Mouse (Mus musculus) limb, embryonic 11.5 days (tissue): ENCODE measurements at regions not wholly inside any gene's neighbourhood (a gene's known extent, or its start where the extent isn't known, plus 50 kb on each side); places are given as distances from the start of the nearest gene placed in this dataset.

Source experiments
- ATAC-seq: fragments of 200-750 bp; cut with Nextera tagmentation; 2 replicates; pipeline ENCODE4 v1.8.0; 2017; ENCODE audit warnings: low read depth; ENCODE audit not compliant: insufficient number of reproducible peaks, low FRiP score, low TSS enrichment
- DNase-seq: peaks from one replicate; pipeline ENCODE4 v3.0.0-alpha.2; 2015; ENCODE audit warnings: low spot score
- H3K27ac ChIP-seq: fragments of 300-500 bp; sonication (generic); replicated peaks from 2 replicates; pipeline ENCODE4 v1.5.1; 2014; ENCODE audit warnings: low read depth, mild to moderate bottlenecking, low read length
- H3K27me3 ChIP-seq: fragments of 300-500 bp; sonication (generic); 2 replicates; pipeline ENCODE4 v1.6.1; 2014; ENCODE audit warnings: mild to moderate bottlenecking, low read length, mixed read lengths; ENCODE audit not compliant: control insufficient read depth, insufficient read depth
- H3K36me3 ChIP-seq: fragments of 300-500 bp; sonication (generic); 2 replicates; pipeline ENCODE4 v1.6.1; 2014; ENCODE audit warnings: mild to moderate bottlenecking, low read length, moderate library complexity, mixed read lengths; ENCODE audit not compliant: control insufficient read depth, insufficient read depth
- H3K4me1 ChIP-seq: fragments of 300-500 bp; sonication (generic); 2 replicates; pipeline ENCODE4 v1.6.1; 2014; ENCODE audit warnings: low read length, mixed read lengths; ENCODE audit not compliant: control insufficient read depth, insufficient read depth
- H3K4me2 ChIP-seq: fragments of 300-500 bp; sonication (generic); 2 replicates; pipeline ENCODE4 v1.6.1; 2014; ENCODE audit warnings: low read depth, mild to moderate bottlenecking, moderate library complexity; ENCODE audit not compliant: severe bottlenecking
- H3K4me3 ChIP-seq: fragments of 300-500 bp; sonication (generic); 2 replicates; pipeline ENCODE4 v1.5.1; 2014; ENCODE audit warnings: low read depth, low read length
- H3K9ac ChIP-seq: fragments of 300-500 bp; sonication (generic); 2 replicates; pipeline ENCODE4 v1.6.1; 2014; ENCODE audit warnings: mild to moderate bottlenecking, low read length
- H3K9me3 ChIP-seq: fragments of 300-500 bp; sonication (generic); 2 replicates; pipeline ENCODE4 v1.6.1; 2016; ENCODE audit warnings: low read length; ENCODE audit not compliant: control insufficient read depth
- WGBS: fragments of 180-500 bp; shearing (Covaris S2); extraction: QIAGEN DNeasy Blood & Tissue Kit; methylation state at CpG from one replicate; pipeline ENCODE4 v1.1.7; 2014; 5-methylcytosine and 5-hydroxymethylcytosine counted together

GRCm38 (mm10) chr9:115384345-115384744 lies 74.1 kb upstream of the Stt3b start:
- Histone ChIP-seq H3K9ac (no peak overlapping the region), H3K4me1 (no peaks in the 10 kb centered on the region), H3K9me3 (no peaks in the 10 kb centered on the region), H3K4me2 (no peak overlapping the region), H3K27ac (no peak overlapping the region), H3K27me3 (no peaks in the 10 kb centered on the region), H3K4me3 (no peak overlapping the region), H3K36me3 (no peaks in the 10 kb centered on the region)
- WGBS: 96% methylated on average over 1 of the region's 1 CpGs
- ATAC-seq (no peak), DNase-seq (no peak)

GRCm38 (mm10) chr9:115387471-115388360 lies 77.5 kb upstream of the Stt3b start:
- no peaks in the 10 kb centered on the region for H3K9me3 ChIP-seq
- no peak overlapping the region for H3K9ac ChIP-seq
- 87% methylated on average over 26 of the region's 26 CpGs for WGBS
- no peaks in the 10 kb centered on the region for H3K27me3 ChIP-seq
- DNase-seq (no peak), ATAC-seq (no peak)
- H3K4me2 ChIP-seq: no peak overlapping the region
- no peak overlapping the region for H3K4me3 ChIP-seq
- peaks cover 13% of the 10 kb centered on the region for H3K4me1 ChIP-seq
- no peak overlapping the region for H3K27ac ChIP-seq
- H3K36me3 ChIP-seq: no peaks in the 10 kb centered on the region

- Histone ChIP-seq H3K9me3 (no peaks in the 10 kb centered on the region), H3K9ac (no peak overlapping the region), H3K4me2 (no peak overlapping the region), H3K27ac (no peak overlapping the region), H3K36me3 (no peaks in the 10 kb centered on the region), H3K27me3 (no peaks in the 10 kb centered on the region), H3K4me3 (no peak overlapping the region), H3K4me1 (peaks cover 13% of the 10 kb centered on the region)
- DNase-seq (no peak), ATAC-seq (no peak)
- 85% methylated on average over 11 of the region's 11 CpGs for whole genome bisulfite sequencing
Observed at GRCm38 (mm10) chr9:115388361-115388759, 78.1 kb upstream of the Stt3b start.

- 93% methylated on average over 2 of the region's 2 CpGs for WGBS
- DNase-seq (no peak), ATAC-seq (no peak)
- Histone ChIP-seq H3K4me3 (no peak overlapping the region), H3K9me3 (no peaks in the 10 kb centered on the region), H3K27me3 (no peaks in the 10 kb centered on the region), H3K4me1 (peaks cover 13% of the 10 kb centered on the region), H3K27ac (no peak overlapping the region), H3K36me3 (no peaks in the 10 kb centered on the region), H3K4me2 (no peak overlapping the region), H3K9ac (no peak overlapping the region)
Observed at GRCm38 (mm10) chr9:115389082-115389481, 78.9 kb upstream of the Stt3b start.

- H3K4me3 ChIP-seq: no peak overlapping the region
Observed at GRCm38 (mm10) chr9:115390880-115391281, 80.7 kb upstream of the Stt3b start.

GRCm38 (mm10) chr9:115395511-115395910 lies 85.3 kb upstream of the Stt3b start:
- 92% methylated on average over 8 of the region's 8 CpGs for WGBS
- Histone ChIP-seq H3K4me1 (peaks cover 13% of the 10 kb centered on the region), H3K27ac (no peak overlapping the region), H3K9me3 (no peaks in the 10 kb centered on the region; the same call in 1 of the 2 replicates), H3K4me3 (no peak overlapping the region), H3K4me2 (no peak overlapping the region), H3K9ac (no peak overlapping the region), H3K36me3 (no peaks in the 10 kb centered on the region), H3K27me3 (no peaks in the 10 kb centered on the region)
- ATAC-seq (no peak), DNase-seq (no peak)

More at GRCm38 (mm10) chr9:115390880-115391281, 80.7 kb upstream of the Stt3b start:
- H3K27ac ChIP-seq: peak overlapping the region; percentile 48; the same call in 1 of the 2 replicates
- WGBS: 17% methylated on average over 11 of the region's 11 CpGs
- no peak overlapping the region; the same call in 1 of the 2 replicates for H3K4me2 ChIP-seq
- H3K9me3 ChIP-seq: no peaks in the 10 kb centered on the region
- H3K27me3 ChIP-seq: no peaks in the 10 kb centered on the region
- DNase-seq (peak; percentile 81), ATAC-seq (peak; percentile 83)
- H3K36me3 ChIP-seq: no peaks in the 10 kb centered on the region
- peaks cover 13% of the 10 kb centered on the region for H3K4me1 ChIP-seq
- H3K9ac ChIP-seq: no peak overlapping the region

GRCm38 (mm10) chr9:115400461-115400860 lies 90.2 kb upstream of the Stt3b start:
- ATAC-seq (no peak), DNase-seq (no peak)
- Histone ChIP-seq H3K36me3 (no peaks in the 10 kb centered on the region), H3K4me1 (0 out of 2 replicates have a peak, but pooled peaks cover 5% of the 10 kb centered on the region), H3K27ac (no peak overlapping the region), H3K9ac (no peak overlapping the region), H3K4me3 (no peak overlapping the region), H3K9me3 (no peaks in the 10 kb centered on the region; the same call in 1 of the 2 replicates), H3K4me2 (no peak overlapping the region), H3K27me3 (no peaks in the 10 kb centered on the region)
- 92% methylated on average over 6 of the region's 6 CpGs for WGBS

GRCm38 (mm10) chr9:115401405-115402151 lies 91.4 kb upstream of the Stt3b start:
- Histone ChIP-seq H3K9ac (no peak overlapping the region), H3K27me3 (no peaks in the 10 kb centered on the region), H3K36me3 (no peaks in the 10 kb centered on the region), H3K27ac (no peak overlapping the region), H3K9me3 (no peaks in the 10 kb centered on the region; the same call in 1 of the 2 replicates), H3K4me3 (no peak overlapping the region), H3K4me1 (0 out of 2 replicates have a peak, but pooled peaks cover 5% of the 10 kb centered on the region), H3K4me2 (no peak overlapping the region)
- DNase-seq (peak; percentile 85), ATAC-seq (peak; percentile 54; the same call in 1 of the 2 replicates)
- 37% methylated on average over 13 of the region's 13 CpGs for WGBS
